Mouse (Mus musculus): Measurements from ENCODE around the gene Dclre1a. TPM values are rescaled to one million over a fixed set of nuclear protein-coding genes. Genes with fewer than 3 reads are reported as not detected.
"Not testable (repeated sequence)": the region's sequence is repeated elsewhere in the genome, so short reads cannot be mapped to it uniquely, and the experiment has no call there.

Gene Dclre1a
- polyA plus RNA-seq, 1 experiment from 2014 or later: 13.9 TPM

DNA sequence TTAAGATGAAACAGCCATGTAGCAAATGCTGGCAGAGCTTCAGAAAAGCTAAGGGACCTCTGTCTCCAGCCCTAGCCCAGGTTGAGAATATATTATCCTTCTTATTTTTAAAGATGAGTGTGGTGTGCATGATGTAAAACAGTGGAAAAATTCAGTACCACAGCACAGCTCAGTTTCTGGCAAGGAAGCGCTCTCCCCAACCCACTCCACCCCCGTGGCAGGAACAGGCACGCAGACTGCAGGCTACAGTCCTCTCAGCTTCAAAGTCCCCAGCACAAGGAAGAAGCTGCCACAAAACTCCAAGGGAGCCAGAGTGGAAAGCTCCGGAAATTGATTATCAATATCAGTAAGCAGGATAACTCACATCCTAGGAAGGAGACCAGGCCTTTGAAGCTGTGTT lies 36.8 kb downstream of the Dclre1a start:
- H3K9ac ChIP-seq (ENCODE audit: low read depth, low read length); H3K4me1 ChIP-seq (replicated peaks; ENCODE audit: control insufficient read depth, insufficient read depth, low read length); H3K27me3 ChIP-seq (ENCODE audit: control insufficient read depth, insufficient read depth, low read length); H3K27ac ChIP-seq (ENCODE audit: low read depth, low read length); H3K36me3 ChIP-seq (ENCODE audit: control insufficient read depth, insufficient read depth, low read length); DNase-seq (ENCODE audit: low spot score); H3K9me3 ChIP-seq (ENCODE audit: control insufficient read depth, low read length); H3K4me3 ChIP-seq (ENCODE audit: low read depth, low read length); H3K4me2 ChIP-seq (replicated peaks; ENCODE audit: low read depth, low read length); ATAC-seq (ENCODE audit: low FRiP score): not testable (repeated sequence)
- no CpG with 5 or more reads among the region's 4 CpGs for WGBS

DNA sequence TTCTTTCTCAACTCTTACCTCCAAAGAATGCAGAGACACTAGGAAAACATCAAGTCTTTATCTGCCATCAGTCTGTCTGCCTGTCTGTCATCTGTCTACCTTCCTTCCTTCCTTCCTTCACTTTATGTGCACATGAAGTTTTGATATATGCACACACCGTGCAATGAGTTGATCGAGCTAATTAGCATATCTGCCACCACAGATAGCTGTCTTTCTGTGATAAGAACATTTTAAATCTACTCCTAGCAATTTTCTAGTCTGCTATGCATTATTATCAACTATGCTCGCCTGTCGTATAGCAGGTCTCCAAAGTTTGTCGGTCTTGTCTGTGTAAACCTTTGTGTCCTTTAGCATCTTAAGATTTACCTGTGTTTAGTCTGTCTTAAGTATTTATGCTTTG lies 44.5 kb downstream of the Dclre1a start:
- not testable (repeated sequence) for H3K4me2 ChIP-seq (replicated peaks; ENCODE audit: low read depth, low read length); H3K4me3 ChIP-seq (ENCODE audit: low read depth, low read length); H3K4me1 ChIP-seq (replicated peaks; ENCODE audit: control insufficient read depth, insufficient read depth, low read length); H3K9ac ChIP-seq (ENCODE audit: low read depth, low read length); H3K27me3 ChIP-seq (ENCODE audit: control insufficient read depth, insufficient read depth, low read length); DNase-seq (ENCODE audit: low spot score); H3K36me3 ChIP-seq (ENCODE audit: control insufficient read depth, insufficient read depth, low read length); H3K27ac ChIP-seq (ENCODE audit: low read depth, low read length); H3K9me3 ChIP-seq (ENCODE audit: control insufficient read depth, low read length); ATAC-seq (ENCODE audit: low FRiP score)
- WGBS: no CpG with 5 or more reads among the region's 5 CpGs

DNA sequence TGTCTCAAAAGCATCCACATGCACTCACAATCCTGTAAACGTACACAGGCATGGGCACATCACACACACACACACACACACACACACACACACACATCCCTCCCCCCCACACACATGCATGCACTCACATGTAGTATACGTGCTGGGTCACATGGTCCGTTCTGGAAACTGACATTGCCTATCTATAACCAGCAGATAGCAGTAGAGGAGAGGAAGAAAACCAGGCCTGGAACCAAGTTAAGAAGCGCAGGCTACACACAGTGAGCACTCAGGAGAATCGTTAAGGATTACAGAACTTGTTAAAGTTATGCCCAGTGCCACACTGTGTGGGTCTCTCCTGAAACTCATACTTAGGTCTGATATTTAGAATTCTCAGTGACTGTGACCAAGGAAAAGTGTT lies 45.0 kb downstream of the Dclre1a start:
- H3K27me3 ChIP-seq (ENCODE audit: control insufficient read depth, insufficient read depth, low read length); H3K27ac ChIP-seq (ENCODE audit: low read depth, low read length); H3K4me3 ChIP-seq (ENCODE audit: low read depth, low read length); ATAC-seq (ENCODE audit: low FRiP score); H3K9me3 ChIP-seq (ENCODE audit: control insufficient read depth, low read length); DNase-seq (ENCODE audit: low spot score); H3K9ac ChIP-seq (ENCODE audit: low read depth, low read length); H3K4me2 ChIP-seq (replicated peaks; ENCODE audit: low read depth, low read length); H3K36me3 ChIP-seq (ENCODE audit: control insufficient read depth, insufficient read depth, low read length); H3K4me1 ChIP-seq (replicated peaks; ENCODE audit: control insufficient read depth, insufficient read depth, low read length): not testable (repeated sequence)
- no CpG with 5 or more reads among the region's 5 CpGs for WGBS

DNA sequence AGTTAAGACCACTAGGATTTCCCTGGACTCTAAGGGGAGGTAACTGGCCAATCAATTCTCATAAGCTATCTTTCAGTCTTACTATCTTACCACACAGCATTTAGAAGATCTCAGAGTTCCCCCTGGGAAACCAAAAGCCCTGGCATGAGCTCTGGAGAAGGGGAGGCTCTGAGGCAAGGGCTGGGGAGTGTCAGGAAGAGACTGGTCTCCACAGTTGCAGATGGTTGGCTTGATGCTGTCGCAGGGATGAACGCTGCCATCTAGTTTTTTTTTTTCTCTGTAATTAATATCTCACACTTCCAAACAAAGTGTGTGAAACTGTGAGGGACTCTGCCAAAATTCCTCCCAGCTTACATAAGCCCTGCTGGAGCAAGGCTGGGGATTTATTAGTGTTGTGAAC lies 53.9 kb downstream of the Dclre1a start:
- H3K9me3 ChIP-seq (ENCODE audit: control insufficient read depth, low read length); H3K4me1 ChIP-seq (replicated peaks; ENCODE audit: control insufficient read depth, insufficient read depth, low read length); H3K36me3 ChIP-seq (ENCODE audit: control insufficient read depth, insufficient read depth, low read length); H3K27me3 ChIP-seq (ENCODE audit: control insufficient read depth, insufficient read depth, low read length); H3K27ac ChIP-seq (ENCODE audit: low read depth, low read length); ATAC-seq (ENCODE audit: low FRiP score); H3K4me2 ChIP-seq (replicated peaks; ENCODE audit: low read depth, low read length); DNase-seq (ENCODE audit: low spot score); H3K4me3 ChIP-seq (ENCODE audit: low read depth, low read length); H3K9ac ChIP-seq (ENCODE audit: low read depth, low read length): not testable (repeated sequence)
- WGBS: no CpG with 5 or more reads among the region's 2 CpGs

DNA sequence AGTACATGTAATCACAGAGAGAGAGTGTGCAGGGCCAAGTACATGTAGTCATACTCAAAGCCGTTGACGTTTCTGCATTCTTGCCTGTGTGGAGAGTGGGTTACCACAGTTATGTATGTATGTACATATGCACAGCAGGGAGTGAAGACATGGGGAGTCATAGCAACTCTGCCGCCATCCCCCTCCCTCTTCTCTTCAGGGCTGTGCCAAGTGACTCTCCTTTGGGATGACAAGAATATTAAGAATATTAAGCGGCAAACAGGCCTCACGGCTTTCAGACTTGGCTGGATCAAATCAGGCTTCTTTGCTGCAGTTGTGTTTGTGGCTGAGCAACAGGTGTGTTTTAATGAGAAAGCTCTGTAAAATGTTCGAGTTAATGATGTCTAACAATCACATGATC lies 58.4 kb downstream of the Dclre1a start:
- Histone ChIP-seq H3K4me3 (ENCODE audit: low read depth, low read length) (no peak overlapping the region), H3K4me1 (replicated peaks; ENCODE audit: control insufficient read depth, insufficient read depth, low read length) (no peaks in the 10 kb centered on the region), H3K36me3 (ENCODE audit: control insufficient read depth, insufficient read depth, low read length) (no peaks in the 10 kb centered on the region), H3K9ac (ENCODE audit: low read depth, low read length) (no peak overlapping the region), H3K27me3 (ENCODE audit: control insufficient read depth, insufficient read depth, low read length) (no peaks in the 10 kb centered on the region), H3K27ac (ENCODE audit: low read depth, low read length) (no peak overlapping the region), H3K9me3 (ENCODE audit: control insufficient read depth, low read length) (no peaks in the 10 kb centered on the region), H3K4me2 (replicated peaks; ENCODE audit: low read depth, low read length) (no peak overlapping the region)
- ATAC-seq (ENCODE audit: low FRiP score) (no peak), DNase-seq (ENCODE audit: low spot score) (no peak)
- 91% methylated on average over 6 of the region's 6 CpGs for WGBS

DNA sequence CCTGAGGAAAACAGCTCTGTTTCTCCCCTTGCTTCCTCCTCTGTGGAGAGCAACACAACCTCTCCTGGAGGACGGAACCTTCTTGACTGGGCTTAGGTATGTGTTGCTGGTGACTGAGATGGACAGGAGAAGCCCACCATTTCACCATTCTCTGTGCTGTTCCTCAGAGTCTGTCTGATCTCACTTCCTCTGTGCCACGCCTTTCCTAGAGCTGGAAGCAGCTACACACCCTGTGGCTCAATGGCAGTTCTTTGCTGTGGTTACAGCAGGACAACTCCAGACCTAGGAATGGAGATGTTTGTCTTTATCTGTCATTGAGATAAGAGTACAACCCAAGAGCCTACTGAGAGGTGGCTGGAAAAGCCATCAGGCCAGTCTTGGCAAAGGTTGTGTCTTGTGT lies 60.7 kb downstream of the Dclre1a start:
- Histone ChIP-seq H3K27me3 (ENCODE audit: control insufficient read depth, insufficient read depth, low read length) (no peaks in the 10 kb centered on the region), H3K9ac (ENCODE audit: low read depth, low read length) (no peak overlapping the region), H3K9me3 (ENCODE audit: control insufficient read depth, low read length) (no peaks in the 10 kb centered on the region), H3K4me1 (replicated peaks; ENCODE audit: control insufficient read depth, insufficient read depth, low read length) (no peaks in the 10 kb centered on the region), H3K4me3 (ENCODE audit: low read depth, low read length) (no peak overlapping the region), H3K4me2 (replicated peaks; ENCODE audit: low read depth, low read length) (no peak overlapping the region), H3K27ac (ENCODE audit: low read depth, low read length) (no peak overlapping the region), H3K36me3 (ENCODE audit: control insufficient read depth, insufficient read depth, low read length) (no peaks in the 10 kb centered on the region)
- DNase-seq (ENCODE audit: low spot score): no peak
- no peak for ATAC-seq (ENCODE audit: low FRiP score)
- WGBS: 90% methylated on average over 2 of the region's 2 CpGs

DNA sequence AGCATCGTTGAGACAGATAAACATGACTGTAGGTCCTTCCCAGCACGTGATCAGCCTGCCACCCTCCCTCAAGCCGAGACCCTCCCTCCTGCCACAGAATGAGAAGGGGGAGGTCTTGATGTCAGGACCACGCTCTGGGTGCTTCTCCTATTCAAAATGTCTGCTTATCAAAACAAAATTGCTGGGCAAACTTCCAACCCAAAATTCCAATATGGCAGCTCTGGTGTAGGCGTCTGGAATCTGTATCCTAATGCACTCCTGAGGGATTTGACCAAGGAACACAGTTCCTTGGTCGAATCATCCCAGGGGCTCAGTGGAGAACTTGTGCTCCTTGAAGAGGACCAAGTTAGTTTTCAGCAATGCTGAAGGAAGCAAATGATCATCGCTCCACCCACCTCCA lies 61.1 kb downstream of the Dclre1a start:
- H3K4me3 ChIP-seq (ENCODE audit: low read depth, low read length): no peak overlapping the region
- H3K4me1 ChIP-seq (replicated peaks; ENCODE audit: control insufficient read depth, insufficient read depth, low read length): no peaks in the 10 kb centered on the region
- ATAC-seq (ENCODE audit: low FRiP score) (no peak), DNase-seq (ENCODE audit: low spot score) (no peak)
- WGBS: 89% methylated on average over 7 of the region's 7 CpGs
- no peaks in the 10 kb centered on the region for H3K36me3 ChIP-seq (ENCODE audit: control insufficient read depth, insufficient read depth, low read length)
- H3K27ac ChIP-seq (ENCODE audit: low read depth, low read length): no peak overlapping the region
- H3K4me2 ChIP-seq (replicated peaks; ENCODE audit: low read depth, low read length): no peak overlapping the region
- no peaks in the 10 kb centered on the region for H3K27me3 ChIP-seq (ENCODE audit: control insufficient read depth, insufficient read depth, low read length)
- no peak overlapping the region for H3K9ac ChIP-seq (ENCODE audit: low read depth, low read length)
- no peaks in the 10 kb centered on the region for H3K9me3 ChIP-seq (ENCODE audit: control insufficient read depth, low read length)

DNA sequence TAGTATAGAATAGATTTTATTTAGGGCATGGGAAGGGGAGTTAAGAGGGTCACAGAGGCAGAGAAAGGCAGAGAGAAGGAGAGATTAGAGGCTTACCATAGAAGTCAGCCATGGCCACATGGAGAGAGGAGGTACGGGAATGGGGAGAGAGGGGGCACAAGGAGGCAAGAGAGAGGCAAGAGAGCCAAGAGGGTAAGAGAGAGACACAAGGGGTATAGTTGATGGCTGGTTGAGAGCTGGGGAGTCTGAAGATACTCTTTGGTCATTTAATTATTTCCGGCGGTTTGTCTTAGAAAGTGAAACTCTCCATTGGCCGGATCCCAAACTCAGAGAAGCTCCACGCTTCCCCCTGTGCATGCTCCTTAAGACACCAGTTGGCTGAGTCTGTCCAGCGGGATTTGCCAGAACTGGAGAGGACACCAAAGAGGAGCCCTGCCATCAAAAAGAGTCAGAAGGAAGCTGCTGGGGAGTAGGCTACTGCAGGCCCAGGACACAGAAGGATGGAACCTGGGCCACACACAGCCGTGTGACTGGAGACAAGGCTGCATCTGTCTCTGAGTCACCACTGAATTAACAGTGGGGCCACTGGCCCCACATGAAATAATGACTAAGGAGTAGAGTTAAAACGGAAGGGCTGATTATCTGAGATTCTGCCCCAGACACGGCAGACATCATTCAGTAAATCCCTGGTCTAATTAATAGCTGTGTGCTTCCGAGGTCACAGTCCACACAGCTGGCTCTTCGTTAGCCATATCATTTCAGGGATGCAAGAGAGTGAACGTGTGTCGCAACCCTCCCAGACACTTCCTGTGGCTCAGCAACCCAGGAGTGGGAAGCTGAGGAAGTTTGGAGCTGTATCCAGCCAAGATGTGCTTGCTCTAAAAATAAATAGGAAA lies 62.4 kb downstream of the Dclre1a start:
- DNase-seq (ENCODE audit: low spot score) (no peak), ATAC-seq (ENCODE audit: low FRiP score) (no peak)
- Histone ChIP-seq H3K4me2 (replicated peaks; ENCODE audit: low read depth, low read length) (no peak overlapping the region), H3K4me3 (ENCODE audit: low read depth, low read length) (no peak overlapping the region), H3K36me3 (ENCODE audit: control insufficient read depth, insufficient read depth, low read length) (no peaks in the 10 kb centered on the region), H3K9me3 (ENCODE audit: control insufficient read depth, low read length) (no peaks in the 10 kb centered on the region), H3K4me1 (replicated peaks; ENCODE audit: control insufficient read depth, insufficient read depth, low read length) (no peaks in the 10 kb centered on the region), H3K27ac (ENCODE audit: low read depth, low read length) (no peak overlapping the region), H3K27me3 (ENCODE audit: control insufficient read depth, insufficient read depth, low read length) (no peaks in the 10 kb centered on the region), H3K9ac (ENCODE audit: low read depth, low read length) (no peak overlapping the region)
- 78% methylated on average over 13 of the region's 13 CpGs for WGBS

DNA sequence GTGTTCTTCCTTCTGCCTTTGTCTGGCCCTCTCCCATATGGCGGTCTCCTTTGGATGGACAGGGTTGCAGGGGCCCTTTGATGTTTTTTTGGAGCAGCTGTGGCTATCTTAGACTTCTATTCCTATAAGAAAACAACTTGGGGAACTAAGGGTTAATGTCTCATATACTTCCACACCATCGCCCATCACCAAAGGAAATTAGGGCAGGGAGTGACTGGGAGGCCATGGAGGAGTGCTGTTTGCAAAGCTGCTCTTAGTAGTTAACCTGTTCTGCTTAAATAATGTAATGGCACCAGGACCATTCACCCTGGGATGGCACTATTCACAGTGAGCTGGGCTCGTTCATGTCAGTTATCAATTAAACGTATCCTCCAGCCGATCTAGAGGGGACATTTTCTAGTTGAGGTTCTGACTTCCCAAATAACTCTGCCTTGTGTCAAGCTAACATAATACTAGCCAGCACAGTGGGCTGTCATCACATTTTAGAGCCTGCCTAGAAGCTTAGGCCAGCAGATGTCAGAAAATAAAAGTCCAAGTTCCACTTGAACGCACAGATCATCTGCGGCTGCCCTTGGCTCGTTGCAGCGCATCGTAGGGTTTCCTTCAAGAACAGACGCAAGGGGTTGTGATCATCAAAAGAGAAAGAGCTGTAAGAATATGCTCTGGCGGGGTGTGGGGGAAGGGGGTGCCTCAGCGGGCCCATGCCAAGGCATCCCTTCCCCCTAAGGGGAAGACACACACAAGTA lies 63.2 kb downstream of the Dclre1a start:
- Histone ChIP-seq H3K9me3 (ENCODE audit: control insufficient read depth, low read length) (no peaks in the 10 kb centered on the region), H3K27ac (ENCODE audit: low read depth, low read length) (no peak overlapping the region), H3K4me3 (ENCODE audit: low read depth, low read length) (no peak overlapping the region), H3K36me3 (ENCODE audit: control insufficient read depth, insufficient read depth, low read length) (no peaks in the 10 kb centered on the region), H3K27me3 (ENCODE audit: control insufficient read depth, insufficient read depth, low read length) (no peaks in the 10 kb centered on the region), H3K4me1 (replicated peaks; ENCODE audit: control insufficient read depth, insufficient read depth, low read length) (no peaks in the 10 kb centered on the region), H3K4me2 (replicated peaks; ENCODE audit: low read depth, low read length) (no peak overlapping the region), H3K9ac (ENCODE audit: low read depth, low read length) (no peak overlapping the region)
- WGBS: 56% methylated on average over 13 of the region's 13 CpGs
- DNase-seq (ENCODE audit: low spot score): no peak
- no peak for ATAC-seq (ENCODE audit: low FRiP score)

Data from hindbrain, embryonic 11.5 days (tissue).